Mouse (Mus musculus) bone marrow, adult 2 months (tissue): ENCODE measurements around the gene Gtpbp1.

Source experiments
- CTCF ChIP-seq: fragments of 200-500 bp; IDR thresholded peaks from 2 replicates; pipeline ENCODE4 v1.5.1; 2011; ENCODE audit warnings: low read length, control low read depth; ENCODE audit not compliant: control insufficient read depth, insufficient read depth
- POLR2A ChIP-seq: fragments of 200-500 bp; IDR thresholded peaks from 2 replicates; pipeline ENCODE4 v1.6.1; 2011; ENCODE audit warnings: low read depth, mild to moderate bottlenecking, control low read depth, low read length, borderline replicate concordance; ENCODE audit not compliant: control insufficient read depth

GRCm38 (mm10) chr15:79684616-79685015 lies 6.0 kb upstream of the Gtpbp1 start:
- no peak for TF ChIP-seq CTCF
- no peak for TF ChIP-seq POLR2A
